Mouse (Mus musculus) urinary bladder, postnatal 0 days (tissue): ENCODE results near the gene Olfr1095. TPM values are rescaled to one million over a fixed set of nuclear protein-coding genes. Genes with fewer than 3 reads are reported as not detected.

Source experiments
- polyA plus RNA-seq: library from polyadenylated mRNA; unstranded; fragments of >200 nt; fragmentation: Nextera tagmentation; extraction: Ambion mirVana; gene quantifications from 2 replicates; pipeline ENCODE4 v1.2.1, GENCODE M21; 2015

Gene Olfr1095
- polyA plus RNA-seq: not detected in 2 replicates

DNA sequence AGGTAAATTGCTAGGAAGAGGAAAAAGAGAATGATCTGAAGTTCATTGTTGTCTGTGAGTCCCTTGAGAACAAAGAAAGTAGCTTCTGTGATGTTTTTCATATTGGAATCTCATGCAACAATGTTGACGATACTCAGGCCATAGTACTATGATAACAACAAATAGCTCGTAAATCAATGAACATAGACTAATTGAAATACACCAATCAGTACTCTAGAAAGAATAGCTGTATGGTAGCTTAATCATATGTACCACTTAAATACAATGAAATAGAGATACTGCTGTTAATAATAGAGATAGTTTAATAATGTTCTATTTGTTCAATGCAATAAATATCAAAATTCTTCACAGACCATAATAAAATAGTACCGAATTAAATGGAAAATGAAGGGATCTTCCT, at the start of gene Olfr1095:
Gene Olfr1095 (minus strand): TSS at position 101 of the 400 bp plus-strand sequence.

DNA sequence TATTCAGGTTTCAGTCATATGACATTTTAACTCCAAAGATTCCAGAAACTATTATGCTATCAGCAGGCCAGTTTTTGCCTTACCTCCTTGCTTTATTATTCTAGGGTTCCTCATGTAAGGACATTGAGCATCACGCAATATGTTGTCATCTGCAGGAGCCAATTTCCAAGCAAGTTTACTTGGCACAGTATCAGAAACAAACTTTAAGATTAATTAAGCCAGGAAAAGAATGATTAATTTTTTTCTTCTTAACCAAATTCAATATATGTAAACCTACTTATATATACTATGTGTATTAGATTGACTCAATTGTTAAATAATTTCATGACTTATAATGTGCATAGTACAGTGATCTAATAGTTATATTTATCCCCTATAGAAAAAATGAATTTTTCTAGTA, 40.6 kb upstream of the Olfr1095 start, which contains the start of gene Olfr1097:
Gene Olfr1097 (minus strand): TSS at position 101 of the 400 bp plus-strand sequence.

DNA sequence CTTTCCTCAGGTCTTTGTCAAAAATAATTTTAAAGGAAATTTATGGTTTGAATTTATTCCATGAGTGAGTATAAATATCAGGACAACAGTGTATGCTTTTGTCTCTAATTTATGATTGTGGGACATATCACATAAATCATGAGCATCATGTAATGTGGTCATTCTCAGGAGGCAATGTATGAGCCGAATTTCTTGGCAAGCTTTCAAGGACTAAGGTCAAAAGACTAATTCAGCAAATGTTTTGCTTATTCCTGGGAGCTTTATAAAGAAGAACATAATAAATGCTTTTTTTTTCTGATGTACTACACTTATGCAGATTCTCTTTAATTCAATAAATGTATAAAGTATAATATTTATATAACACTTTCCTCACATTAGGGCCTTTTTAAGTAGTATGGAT, 23.2 kb upstream of the Olfr1095 start, which contains the start of gene Gm13723:
Gene Gm13723 (minus strand): TSS at position 101 of the 400 bp plus-strand sequence.

DNA sequence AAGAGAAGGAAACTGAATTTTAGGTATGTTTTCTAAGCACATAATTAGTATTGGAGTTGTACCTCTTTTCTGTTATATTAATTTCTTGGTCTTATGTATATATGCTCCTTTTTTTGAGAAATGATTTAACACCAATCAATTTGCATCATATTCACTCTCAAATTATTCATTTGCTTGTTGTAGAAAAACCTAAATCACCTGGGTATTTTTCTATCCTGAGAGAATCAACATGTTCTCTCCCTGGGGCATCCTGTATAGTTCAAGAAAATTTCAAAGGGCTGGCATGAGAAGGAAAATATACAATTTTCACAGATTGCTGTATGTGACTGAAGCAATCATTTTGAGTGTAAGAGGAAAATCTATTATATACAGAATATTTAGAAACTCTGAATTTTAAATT, 27.1 kb downstream of the Olfr1095 start, which contains the start of gene Olfr1094:
Gene Olfr1094 (plus strand): TSS at position 301 of the 400 bp plus-strand sequence.

DNA sequence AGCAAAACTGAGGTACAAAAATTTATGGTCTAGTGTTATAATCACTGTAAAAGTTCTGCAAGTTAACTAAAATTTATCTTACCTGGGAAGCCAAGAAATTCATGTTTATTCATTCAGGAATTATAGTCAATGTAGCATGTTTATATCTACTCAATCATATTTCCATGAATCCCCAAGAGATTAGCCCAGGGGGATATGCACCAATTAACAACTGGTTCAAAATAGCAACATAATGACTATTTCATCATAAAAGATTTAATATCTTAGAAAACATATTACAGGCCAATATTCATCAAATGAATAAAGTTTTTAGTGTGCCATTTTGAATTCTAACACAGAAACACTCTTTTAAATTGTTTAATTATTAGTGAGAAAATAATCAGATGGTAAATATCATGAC, 41.6 kb downstream of the Olfr1095 start, which contains the start of gene Olfr141:
Gene Olfr141 (minus strand): TSS at position 101 of the 400 bp plus-strand sequence.

Other genes with a start within 250 kb of the Olfr1095 start
- not detected in 2 replicates for gene Olfr1084, start 212.0 kb downstream of the Olfr1095 start, polyA plus RNA-seq
- not detected in 2 replicates for gene Olfr1085, start 189.7 kb downstream of the Olfr1095 start, polyA plus RNA-seq
- not detected in 2 replicates for gene Olfr1086, start 171.6 kb downstream of the Olfr1095 start, polyA plus RNA-seq
- gene Olfr1087, start 153.3 kb downstream of the Olfr1095 start, polyA plus RNA-seq: not detected in 2 replicates
- gene Olfr1089, start 118.0 kb downstream of the Olfr1095 start, polyA plus RNA-seq: not detected in 2 replicates
- not detected in 2 replicates for gene Olfr1090, start 92.7 kb downstream of the Olfr1095 start, polyA plus RNA-seq
- gene Olfr1093, start 69.2 kb downstream of the Olfr1095 start, polyA plus RNA-seq: not detected in 2 replicates
- gene Olfr141, start 41.7 kb downstream of the Olfr1095 start, polyA plus RNA-seq: not detected in 2 replicates
- gene Olfr1094, start 27.0 kb downstream of the Olfr1095 start, polyA plus RNA-seq: not detected in 2 replicates
- not detected in 2 replicates for gene Gm13723, start 23.1 kb upstream of the Olfr1095 start, polyA plus RNA-seq
- gene Olfr1097, start 40.5 kb upstream of the Olfr1095 start, polyA plus RNA-seq: not detected in 2 replicates
- gene Olfr1098, start 72.8 kb upstream of the Olfr1095 start, polyA plus RNA-seq: not detected in 2 replicates
- not detected in 2 replicates for gene Olfr1099, start 109.0 kb upstream of the Olfr1095 start, polyA plus RNA-seq
- not detected in 2 replicates for gene Olfr1100, start 128.3 kb upstream of the Olfr1095 start, polyA plus RNA-seq
- gene Olfr1101, start 139.5 kb upstream of the Olfr1095 start, polyA plus RNA-seq: not detected in 2 replicates
- not detected in 2 replicates for gene Olfr1102, start 146.7 kb upstream of the Olfr1095 start, polyA plus RNA-seq
- not detected in 2 replicates for gene Olfr1104, start 175.4 kb upstream of the Olfr1095 start, polyA plus RNA-seq
- gene Olfr1105, start 184.8 kb upstream of the Olfr1095 start, polyA plus RNA-seq: not detected in 2 replicates
- gene Olfr1106, start 200.6 kb upstream of the Olfr1095 start, polyA plus RNA-seq: not detected in 2 replicates
- not detected in 2 replicates for gene Olfr1107, start 224.1 kb upstream of the Olfr1095 start, polyA plus RNA-seq
- not detected in 2 replicates for gene Olfr1109, start 244.3 kb upstream of the Olfr1095 start, polyA plus RNA-seq